Mouse (Mus musculus): Measurements from ENCODE around the gene Tet1.
A peak's percentile ranks its signal among the peaks of the same experiment; 100 is the strongest.

Gene Tet1

GRCm38 (mm10) chr10:62892549-62893232 is 16.1 kb downstream of the Tet1 start:
- DNase-seq (ENCODE audit: low read depth, low spot score), result peak; percentile 91

- no peak for DNase-seq (ENCODE audit: low read depth, low spot score)
Measured at GRCm38 (mm10) chr10:62891025-62891424, 17.8 kb downstream of the Tet1 start.

- DNase-seq (ENCODE audit: low read depth, low spot score), result peak; percentile 81
Measured at GRCm38 (mm10) chr10:62886799-62887591, 21.8 kb downstream of the Tet1 start.

- DNase-seq (ENCODE audit: low read depth, low spot score), result peak; percentile 78
Measured at GRCm38 (mm10) chr10:62885969-62886798, 22.6 kb downstream of the Tet1 start.

- DNase-seq (ENCODE audit: low read depth, low spot score), result peak; percentile 82
Measured at GRCm38 (mm10) chr10:62885460-62885859, 23.3 kb downstream of the Tet1 start.

- peak; percentile 71 for DNase-seq (ENCODE audit: low read depth, low spot score)
Measured at GRCm38 (mm10) chr10:62884517-62884916, 24.3 kb downstream of the Tet1 start.

- peak; percentile 79 for DNase-seq (ENCODE audit: low read depth, low spot score)
Measured at GRCm38 (mm10) chr10:62883933-62884372, 24.8 kb downstream of the Tet1 start.

GRCm38 (mm10) chr10:62881211-62881610 is 27.6 kb downstream of the Tet1 start:
- peak; percentile 83 for DNase-seq (ENCODE audit: low read depth, low spot score)

- DNase-seq (ENCODE audit: low read depth, low spot score), result no peak
Measured at GRCm38 (mm10) chr10:62878056-62878455, 30.7 kb downstream of the Tet1 start.

- no peak for DNase-seq (ENCODE audit: low read depth, low spot score)
Measured at GRCm38 (mm10) chr10:62875565-62875964, 33.2 kb downstream of the Tet1 start.

GRCm38 (mm10) chr10:62874828-62875227 is 34.0 kb downstream of the Tet1 start:
- peak; percentile 60 for DNase-seq (ENCODE audit: low read depth, low spot score)

GRCm38 (mm10) chr10:62866035-62866791 is 42.6 kb downstream of the Tet1 start:
- no peak for DNase-seq (ENCODE audit: low read depth, low spot score)

- peak; percentile 92 for DNase-seq (ENCODE audit: low read depth, low spot score)
Measured at GRCm38 (mm10) chr10:62865167-62866034, 43.4 kb downstream of the Tet1 start.

- no peak for DNase-seq (ENCODE audit: low read depth, low spot score)
Measured at GRCm38 (mm10) chr10:62863563-62863962, 45.2 kb downstream of the Tet1 start.

- peak; percentile 81 for DNase-seq (ENCODE audit: low read depth, low spot score)
Measured at GRCm38 (mm10) chr10:62862435-62862834, 46.4 kb downstream of the Tet1 start.

GRCm38 (mm10) chr10:62858967-62859366 is 49.8 kb downstream of the Tet1 start:
- no peak for DNase-seq (ENCODE audit: low read depth, low spot score)

GRCm38 (mm10) chr10:62856690-62857290 is 52.0 kb downstream of the Tet1 start:
- DNase-seq (ENCODE audit: low read depth, low spot score), result no peak

- no peak for DNase-seq (ENCODE audit: low read depth, low spot score)
Measured at GRCm38 (mm10) chr10:62854992-62855391, 53.8 kb downstream of the Tet1 start.

- no peak for DNase-seq (ENCODE audit: low read depth, low spot score)
Measured at GRCm38 (mm10) chr10:62854581-62854980, 54.2 kb downstream of the Tet1 start.

- DNase-seq (ENCODE audit: low read depth, low spot score), result no peak
Measured at GRCm38 (mm10) chr10:62851578-62851977, 57.2 kb downstream of the Tet1 start.
